Mouse (Mus musculus) midbrain, embryonic 11.5 days (tissue): ENCODE results near the gene Dis3l2. TPM values are rescaled to one million over a fixed set of nuclear protein-coding genes. Genes with fewer than 3 reads are reported as not detected.

ENCODE experiments used
- ATAC-seq: fragments of 200-750 bp; cut with Nextera tagmentation; 2 replicates; pipeline ENCODE4 v1.8.0; 2017; ENCODE audit warnings: moderate TSS enrichment, moderate library complexity; ENCODE audit not compliant: low FRiP score
- DNase-seq: peaks from one replicate; pipeline ENCODE4 v3.0.0; 2015; ENCODE audit warnings: low spot score; ENCODE audit errors: missing footprints
- H3K27ac ChIP-seq: fragments of 300-500 bp; sonication (generic); 2 replicates; pipeline ENCODE4 v1.5.1; 2014; ENCODE audit warnings: low read depth, low read length
- H3K27me3 ChIP-seq: fragments of 300-500 bp; sonication (generic); 2 replicates; pipeline ENCODE4 v1.6.1; 2014; ENCODE audit warnings: mild to moderate bottlenecking, low read length, moderate library complexity, mixed read lengths; ENCODE audit not compliant: control insufficient read depth, insufficient read depth
- H3K36me3 ChIP-seq: fragments of 300-500 bp; sonication (generic); 2 replicates; pipeline ENCODE4 v1.6.1; 2014; ENCODE audit warnings: mild to moderate bottlenecking, low read length, moderate library complexity, mixed read lengths; ENCODE audit not compliant: control insufficient read depth, insufficient read depth
- H3K4me1 ChIP-seq: fragments of 300-500 bp; sonication (generic); 2 replicates; pipeline ENCODE4 v1.6.1; 2014; ENCODE audit warnings: low read length; ENCODE audit not compliant: control insufficient read depth, insufficient read depth
- H3K4me2 ChIP-seq: fragments of 300-500 bp; sonication (generic); 2 replicates; pipeline ENCODE4 v1.6.1; 2014; ENCODE audit warnings: mild to moderate bottlenecking, moderate library complexity
- H3K4me3 ChIP-seq: fragments of 300-500 bp; sonication (generic); 2 replicates; pipeline ENCODE4 v1.5.1; 2014; ENCODE audit warnings: low read depth, low read length
- H3K9ac ChIP-seq: fragments of 300-500 bp; sonication (generic); 2 replicates; pipeline ENCODE4 v1.6.1; 2014; ENCODE audit warnings: low read length
- H3K9me3 ChIP-seq: fragments of 300-500 bp; sonication (generic); 2 replicates; pipeline ENCODE4 v1.6.1; 2016; ENCODE audit warnings: low read length; ENCODE audit not compliant: control insufficient read depth
- WGBS: fragments of 180-500 bp; shearing (Covaris S2); extraction: QIAGEN DNeasy Blood & Tissue Kit; methylation state at CpG from one replicate; pipeline ENCODE4 v1.1.7; 2014; 5-methylcytosine and 5-hydroxymethylcytosine counted together
- polyA plus RNA-seq: library from polyadenylated mRNA; unstranded; fragments of >200 nt; fragmentation: Nextera tagmentation; extraction: Ambion mirVana; gene quantifications from 2 replicates; pipeline ENCODE4 v1.2.1, GENCODE M21; 2014

The Dis3l2 gene
- polyA plus RNA-seq, 1 experiment from 2014 or later, result 34.3 TPM

- DNase-seq (peak; percentile 86), ATAC-seq (peak; percentile 79)
- Histone ChIP-seq H3K9ac (no peak overlapping the region), H3K4me3 (no peak overlapping the region), H3K4me2 (no peak overlapping the region), H3K4me1 (peaks cover 9% of the 10 kb centered on the region), H3K27me3 (no peaks in the 10 kb centered on the region), H3K27ac (peak overlapping the region; percentile 20; the same call in 1 of the 2 replicates), H3K9me3 (no peaks in the 10 kb centered on the region), H3K36me3 (no peaks in the 10 kb centered on the region)
- WGBS, result 21% methylated on average over 2 of the region's 2 CpGs
Measured at GRCm38 (mm10) chr1:87003169-87003552, 299.6 kb downstream of the Dis3l2 start.

DNA sequence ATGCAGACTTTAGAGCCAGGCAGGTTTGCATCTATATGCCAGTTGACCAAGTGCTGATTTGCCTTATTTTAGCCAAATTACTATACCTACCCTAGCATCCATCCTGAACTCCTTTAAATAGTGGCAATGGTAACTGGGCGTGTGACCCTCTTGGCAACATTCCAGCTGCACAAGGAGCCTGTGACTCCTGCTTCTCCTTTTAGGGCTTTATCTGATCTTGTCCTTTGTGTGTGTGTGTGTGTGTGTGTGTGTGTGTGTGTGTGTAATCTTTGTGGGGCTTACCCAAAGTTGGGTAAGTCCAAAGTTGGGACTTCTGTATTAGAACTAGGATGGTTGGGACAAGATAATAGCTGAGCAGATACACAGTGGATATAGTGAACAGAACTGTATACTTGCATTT, 302.8 kb downstream of the Dis3l2 start:
- DNase-seq, result no peak
- no peak overlapping the region for H3K27ac ChIP-seq
- no peaks in the 10 kb centered on the region for H3K36me3 ChIP-seq
- H3K4me3 ChIP-seq, result no peak overlapping the region
- peaks cover 9% of the 10 kb centered on the region for H3K4me1 ChIP-seq
- no peak overlapping the region for H3K4me2 ChIP-seq
- no peak overlapping the region for H3K9ac ChIP-seq
- WGBS, result 77% methylated on average over 1 of the region's 1 CpGs
- no peaks in the 10 kb centered on the region for H3K9me3 ChIP-seq
- no peak for ATAC-seq
- H3K27me3 ChIP-seq, result no peaks in the 10 kb centered on the region

DNA sequence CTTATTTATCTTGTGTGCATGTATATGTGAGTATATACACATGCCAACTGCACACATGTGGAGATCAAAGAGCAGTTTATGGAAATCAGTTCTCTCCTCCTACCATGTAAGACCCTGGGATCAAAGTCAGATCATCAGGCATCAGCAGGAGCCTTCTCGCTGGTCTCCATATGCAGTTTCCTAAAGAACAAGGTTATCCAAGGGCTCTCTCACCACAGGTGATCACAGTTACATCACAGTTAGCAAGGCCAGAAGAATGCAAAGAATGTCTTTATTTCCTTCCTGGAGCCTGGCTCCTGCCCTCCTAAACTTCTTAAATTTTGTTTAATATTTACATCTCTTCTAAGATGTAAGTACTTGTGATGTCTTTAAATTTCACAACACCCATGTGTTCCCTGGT, 304.6 kb downstream of the Dis3l2 start:
- peaks cover 3% of the 10 kb centered on the region for H3K4me1 ChIP-seq
- no peak overlapping the region for H3K27ac ChIP-seq
- 52% methylated on average over 1 of the region's 1 CpGs for WGBS
- no peaks in the 10 kb centered on the region for H3K9me3 ChIP-seq
- H3K9ac ChIP-seq, result no peak overlapping the region
- ATAC-seq (no peak), DNase-seq (no peak)
- H3K4me2 ChIP-seq, result no peak overlapping the region
- no peaks in the 10 kb centered on the region for H3K36me3 ChIP-seq
- H3K27me3 ChIP-seq, result no peaks in the 10 kb centered on the region
- H3K4me3 ChIP-seq, result no peak overlapping the region

DNA sequence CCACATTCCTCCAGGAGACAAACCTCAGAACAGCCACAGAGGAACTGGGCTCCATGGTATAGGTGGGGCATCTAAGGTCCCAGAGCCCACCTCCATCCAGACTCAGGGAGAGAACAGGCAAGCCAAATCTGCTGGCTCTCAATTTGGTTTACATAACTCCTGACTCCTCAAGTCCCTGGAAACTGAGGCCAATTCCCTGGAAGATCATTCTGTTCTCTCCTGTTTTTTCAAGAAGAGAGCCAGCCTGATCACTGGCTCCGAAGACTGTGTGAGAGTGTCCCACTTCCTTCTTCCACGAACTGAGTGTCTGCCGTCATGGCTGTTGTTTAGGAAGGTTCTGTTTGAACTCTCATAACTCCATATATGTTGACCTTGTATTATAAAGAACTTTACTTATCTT, 305.5 kb downstream of the Dis3l2 start:
- no peak overlapping the region for H3K4me2 ChIP-seq
- ATAC-seq (no peak), DNase-seq (no peak)
- H3K27ac ChIP-seq, result no peak overlapping the region
- 91% methylated on average over 3 of the region's 3 CpGs for WGBS
- H3K36me3 ChIP-seq, result no peaks in the 10 kb centered on the region
- no peak overlapping the region for H3K9ac ChIP-seq
- no peak overlapping the region for H3K4me3 ChIP-seq
- no peaks in the 10 kb centered on the region for H3K9me3 ChIP-seq
- H3K27me3 ChIP-seq, result no peaks in the 10 kb centered on the region
- no peaks in the 10 kb centered on the region for H3K4me1 ChIP-seq

DNA sequence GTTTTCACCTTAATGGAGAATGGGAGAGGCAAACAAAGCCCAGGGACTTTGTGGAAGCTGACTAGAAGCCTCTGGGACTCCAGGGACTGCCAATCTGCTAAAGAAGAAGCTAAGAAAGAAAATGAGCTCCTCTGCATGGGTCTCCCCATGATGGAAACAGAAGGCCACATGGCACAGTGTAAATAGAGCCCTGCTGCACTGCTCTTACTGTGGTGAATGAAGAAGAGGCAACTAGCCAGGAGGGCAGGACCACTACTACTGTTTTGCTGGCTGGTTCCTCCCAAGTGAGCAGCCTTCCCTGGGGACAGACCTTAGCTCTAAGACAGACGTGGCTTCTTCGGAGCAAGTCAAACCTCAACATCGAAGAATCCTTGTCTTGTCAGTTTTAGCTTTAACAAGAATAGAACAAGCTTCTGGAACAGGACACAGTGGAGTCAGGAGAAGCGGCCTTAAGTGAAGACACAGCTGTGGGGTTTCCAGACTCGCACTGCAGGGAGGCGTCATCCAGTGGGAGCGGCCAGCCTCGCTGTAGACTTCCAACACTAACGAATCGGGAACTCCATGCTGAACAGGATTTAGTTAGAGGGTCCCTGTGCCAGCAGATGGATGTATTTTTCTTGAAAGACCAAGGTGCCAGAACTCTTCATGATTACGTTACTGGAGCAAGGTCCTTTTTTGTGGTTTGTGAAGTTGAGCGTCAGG, 307.2 kb downstream of the Dis3l2 start:
- no peaks in the 10 kb centered on the region for H3K9me3 ChIP-seq
- no peak for ATAC-seq
- no peaks in the 10 kb centered on the region for H3K27me3 ChIP-seq
- H3K9ac ChIP-seq, result no peak overlapping the region
- no peaks in the 10 kb centered on the region for H3K4me1 ChIP-seq
- WGBS, result 78% methylated on average over 12 of the region's 12 CpGs
- DNase-seq, result no peak
- H3K27ac ChIP-seq, result no peak overlapping the region
- no peak overlapping the region for H3K4me3 ChIP-seq
- H3K4me2 ChIP-seq, result no peak overlapping the region
- H3K36me3 ChIP-seq, result no peaks in the 10 kb centered on the region

DNA sequence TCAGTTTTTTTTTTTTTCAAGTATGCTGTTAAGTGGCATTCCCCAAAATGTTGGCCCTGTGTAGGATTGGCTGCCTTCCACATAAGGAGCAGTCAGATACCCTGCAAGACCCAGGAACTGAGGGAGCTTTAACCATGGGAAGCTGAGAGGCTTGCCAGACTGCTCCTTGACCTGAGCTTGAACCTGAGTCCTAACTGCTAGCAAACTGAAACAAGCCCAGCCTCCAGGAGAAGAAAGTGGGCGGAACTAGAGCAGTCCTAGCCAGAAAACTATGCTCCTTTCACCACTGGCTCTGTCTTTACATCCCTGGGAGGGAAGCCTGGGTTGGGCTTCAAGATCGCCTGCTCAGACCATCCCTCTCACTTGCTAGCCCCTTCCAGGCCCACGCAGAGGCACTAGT, 308.1 kb downstream of the Dis3l2 start:
- no peaks in the 10 kb centered on the region for H3K36me3 ChIP-seq
- H3K9me3 ChIP-seq, result no peaks in the 10 kb centered on the region
- H3K4me3 ChIP-seq, result no peak overlapping the region
- H3K27me3 ChIP-seq, result no peaks in the 10 kb centered on the region
- no peaks in the 10 kb centered on the region for H3K4me1 ChIP-seq
- no peak for ATAC-seq
- DNase-seq, result no peak
- no peak overlapping the region for H3K27ac ChIP-seq
- no peak overlapping the region for H3K4me2 ChIP-seq
- 78% methylated on average over 3 of the region's 3 CpGs for WGBS
- H3K9ac ChIP-seq, result no peak overlapping the region

DNA sequence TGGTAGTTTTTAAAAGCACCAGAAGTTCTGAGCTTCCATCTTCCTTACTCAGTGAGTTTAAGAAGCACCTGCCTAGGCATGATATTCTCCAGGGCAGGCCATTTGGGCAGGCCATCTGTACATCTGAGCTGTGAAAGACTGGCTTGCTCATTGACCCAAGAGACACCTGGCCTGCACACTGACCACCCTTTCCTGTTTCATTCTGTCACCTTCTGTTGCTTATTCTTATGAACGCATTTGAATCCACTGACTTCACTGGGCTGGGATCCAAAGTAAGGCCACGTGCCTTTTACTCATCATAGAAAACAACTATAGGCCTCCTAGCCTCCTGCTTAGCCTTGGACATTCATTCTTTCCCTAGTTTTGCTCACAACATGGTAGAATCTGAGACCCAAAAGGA, 309.0 kb downstream of the Dis3l2 start:
- no peak overlapping the region for H3K9ac ChIP-seq
- 98% methylated on average over 2 of the region's 2 CpGs for WGBS
- DNase-seq (no peak), ATAC-seq (no peak)
- H3K27me3 ChIP-seq, result no peaks in the 10 kb centered on the region
- no peaks in the 10 kb centered on the region for H3K36me3 ChIP-seq
- H3K4me3 ChIP-seq, result no peak overlapping the region
- no peaks in the 10 kb centered on the region for H3K9me3 ChIP-seq
- H3K4me1 ChIP-seq, result no peaks in the 10 kb centered on the region
- H3K4me2 ChIP-seq, result no peak overlapping the region
- no peak overlapping the region for H3K27ac ChIP-seq

DNA sequence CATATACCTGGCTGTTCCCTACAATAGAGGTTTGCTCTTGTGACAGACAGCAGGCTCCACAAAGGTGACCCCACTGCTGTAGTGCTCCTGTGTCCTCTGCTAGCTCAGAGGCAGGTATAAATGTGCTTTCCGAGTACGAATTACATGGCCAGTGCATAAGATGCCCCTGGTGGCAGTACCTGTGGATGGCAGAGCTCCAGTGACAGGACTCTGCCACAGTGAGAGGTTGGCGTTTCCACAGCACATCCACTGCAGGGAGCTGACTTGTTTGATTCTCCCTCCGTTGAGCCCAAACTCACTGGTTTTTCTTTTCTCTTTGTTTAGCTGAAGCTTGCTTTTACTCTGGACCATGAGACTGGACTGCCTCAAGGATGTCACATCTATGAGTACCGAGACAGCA, 317.1 kb downstream of the Dis3l2 start:
- no peak for ATAC-seq
- DNase-seq, result no peak
- 84% methylated on average over 5 of the region's 5 CpGs for WGBS
- H3K27ac ChIP-seq, result no peak overlapping the region
- H3K4me2 ChIP-seq, result no peak overlapping the region
- no peaks in the 10 kb centered on the region for H3K27me3 ChIP-seq
- H3K36me3 ChIP-seq, result no peaks in the 10 kb centered on the region
- no peaks in the 10 kb centered on the region for H3K9me3 ChIP-seq
- H3K9ac ChIP-seq, result no peak overlapping the region
- H3K4me3 ChIP-seq, result no peak overlapping the region
- H3K4me1 ChIP-seq, result no peaks in the 10 kb centered on the region

DNA sequence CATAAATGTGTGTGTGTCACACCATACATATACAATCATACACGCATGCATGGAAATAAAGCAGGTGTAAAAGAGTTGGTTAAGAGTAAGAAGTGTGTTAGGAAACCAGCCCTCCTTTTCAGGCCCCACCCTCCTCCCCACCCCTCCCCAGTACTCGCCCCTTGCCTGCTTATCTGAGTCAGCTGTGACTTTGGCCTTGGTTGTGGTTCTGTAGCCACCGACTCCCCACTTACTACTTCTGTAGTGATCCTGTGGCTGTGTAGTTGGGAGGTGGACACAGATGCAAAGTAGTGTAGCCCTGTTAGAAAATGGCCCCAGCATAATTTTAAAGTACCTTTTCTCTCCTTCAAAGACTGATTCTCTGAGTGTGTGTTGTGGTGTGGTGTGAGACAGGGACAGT, 318.0 kb downstream of the Dis3l2 start:
- Histone ChIP-seq H3K4me2 (no peak overlapping the region), H3K9me3 (no peaks in the 10 kb centered on the region), H3K4me1 (no peaks in the 10 kb centered on the region), H3K27ac (no peak overlapping the region), H3K4me3 (no peak overlapping the region), H3K9ac (no peak overlapping the region), H3K36me3 (no peaks in the 10 kb centered on the region), H3K27me3 (no peaks in the 10 kb centered on the region)
- DNase-seq (no peak), ATAC-seq (no peak)
- WGBS, result 88% methylated on average over 3 of the region's 3 CpGs
